Mouse (Mus musculus) left cerebral cortex, adult 18-20 months (tissue): ENCODE results near the gene Slc13a3. TPM values are rescaled to one million over a fixed set of nuclear protein-coding genes. Genes with fewer than 3 reads are reported as not detected.

Source experiments
- DNase-seq, 2 experiments: peaks; one replicate each; pipeline ENCODE4 v3.0.0; 2021 to 2022; ENCODE audit warnings: low spot score in 2 of 2, mixed read lengths in 1 of 2
- total RNA-seq, 2 experiments: library from RNA; stranded (reverse); gene quantifications; 2 replicates each; pipeline ENCODE4 v1.2.3; 2021

Gene Slc13a3
- total RNA-seq, 2 experiments from 2014 or later: 17.5 to 21.1 TPM

DNA sequence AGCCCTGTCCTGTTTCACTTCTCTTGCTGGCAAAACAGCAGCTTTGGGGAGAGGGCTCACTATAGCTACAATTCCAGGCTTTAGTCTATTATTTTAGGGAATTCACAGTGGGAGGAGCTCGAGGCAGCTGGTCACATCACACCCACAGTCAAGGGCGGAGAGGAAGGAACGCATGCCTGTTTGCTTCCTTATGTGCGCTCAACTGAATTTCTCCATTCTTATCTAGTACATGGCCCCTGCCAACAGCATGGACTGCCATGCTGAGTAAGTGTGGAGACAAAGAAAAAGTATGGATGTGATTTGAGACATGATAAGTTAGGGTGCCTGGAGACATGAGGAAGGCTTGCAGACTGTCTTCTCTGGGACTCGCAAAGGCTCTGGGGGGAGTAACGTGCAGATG lies 11.1 kb upstream of the Slc13a3 start:
- DNase-seq: no peak

GRCm38 (mm10) chr2:165482003-165482402 lies 9.0 kb upstream of the Slc13a3 start:
- DNase-seq: no peak

DNA sequence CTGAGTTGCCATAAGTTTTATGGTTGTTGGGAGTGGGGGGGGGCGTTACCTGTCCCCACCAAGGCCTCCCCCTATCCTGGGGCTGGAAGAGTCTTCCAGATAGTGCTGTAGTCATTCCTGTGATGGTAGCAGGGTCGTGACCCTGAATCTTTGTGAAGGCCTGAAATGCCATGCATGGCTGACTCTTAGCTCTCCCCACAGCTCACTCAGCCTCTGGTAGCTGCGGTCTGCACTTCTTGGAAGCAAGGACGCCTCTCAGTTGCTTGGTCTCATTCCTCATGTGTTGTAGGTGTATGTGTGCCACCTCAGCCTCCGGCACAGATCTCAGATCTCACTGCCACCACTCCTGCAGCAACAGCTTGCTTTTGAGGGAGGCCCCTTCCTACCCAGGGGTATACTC lies 2.8 kb upstream of the Slc13a3 start:
- no peak for DNase-seq

GRCm38 (mm10) chr2:165475412-165475811 lies 2.4 kb upstream of the Slc13a3 start:
- DNase-seq: no peak

DNA sequence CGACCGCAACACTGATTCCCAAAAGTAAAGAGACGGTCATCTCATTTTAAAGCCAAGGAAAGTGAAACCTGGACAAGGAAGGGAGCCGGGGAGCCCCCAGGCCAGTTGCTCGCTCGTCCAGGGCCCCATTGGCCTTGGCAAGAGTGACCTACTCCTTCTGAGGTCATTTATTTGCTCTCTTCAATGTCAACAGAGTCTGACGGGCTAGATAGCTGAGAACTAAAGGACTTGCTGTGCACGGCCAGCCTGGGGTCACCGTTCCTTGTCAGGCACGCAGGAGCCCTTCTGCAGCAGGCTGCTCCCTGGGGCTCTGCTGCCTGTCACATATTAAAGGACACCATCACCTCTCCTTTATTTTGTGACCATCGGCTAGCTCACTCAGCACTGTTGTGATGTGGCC lies 1.1 kb downstream of the Slc13a3 start:
- no peak for DNase-seq

DNA sequence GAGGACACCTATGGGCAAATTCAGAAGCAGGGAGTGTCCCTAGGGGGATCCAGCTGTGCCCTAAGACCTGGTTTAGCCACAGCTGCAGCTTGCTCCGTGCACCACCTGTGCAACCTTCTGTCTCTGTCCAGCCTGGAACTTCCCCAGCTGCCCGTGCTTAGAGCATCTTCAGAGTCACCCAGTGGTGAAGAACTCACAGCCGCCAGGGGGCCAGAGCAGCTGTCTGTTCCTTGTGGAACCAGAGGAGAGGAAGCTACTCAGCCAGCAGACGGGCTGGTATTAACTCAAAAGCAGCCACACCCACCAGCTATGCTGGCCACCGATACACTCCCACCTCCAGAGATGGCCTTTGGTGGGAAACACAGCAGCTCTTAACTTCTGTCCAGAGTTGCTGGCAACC lies 2.9 kb downstream of the Slc13a3 start:
- DNase-seq: no peak

DNA sequence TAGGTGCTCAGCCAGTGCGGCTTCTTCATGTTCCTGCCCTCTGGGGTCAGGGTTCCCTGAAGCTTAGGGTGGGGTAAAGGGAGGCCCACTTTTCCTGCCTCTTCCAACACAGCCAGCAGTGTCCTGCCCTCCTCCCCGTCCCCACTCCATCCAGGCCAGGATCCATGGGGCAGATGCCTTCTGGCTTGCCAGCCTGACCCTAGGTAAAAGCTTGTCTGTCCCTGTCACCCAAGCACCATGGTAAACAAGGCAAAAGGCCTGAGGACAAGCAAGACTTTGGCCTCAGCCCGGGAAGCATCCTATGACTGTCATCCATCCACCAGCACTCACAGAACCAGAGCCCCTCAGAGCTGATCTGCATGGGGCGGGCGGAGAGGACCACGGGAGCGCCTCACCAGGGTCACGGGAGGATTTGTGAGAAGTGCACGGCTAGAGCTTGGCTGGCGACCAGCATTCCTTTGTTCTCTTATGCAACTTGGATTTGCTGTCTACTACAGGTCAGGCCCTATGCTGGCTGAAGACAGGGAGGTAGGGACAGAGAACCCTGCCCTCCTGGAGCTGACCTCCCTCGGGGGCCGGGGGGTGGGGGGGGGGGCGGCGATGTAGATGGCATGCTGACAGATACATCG lies 5.1 kb downstream of the Slc13a3 start:
- no peak for DNase-seq

- no peak for DNase-seq
Measured at GRCm38 (mm10) chr2:165459663-165460062, 13.4 kb downstream of the Slc13a3 start.

- DNase-seq: no peak
Measured at GRCm38 (mm10) chr2:165458189-165458588, 14.8 kb downstream of the Slc13a3 start.

DNA sequence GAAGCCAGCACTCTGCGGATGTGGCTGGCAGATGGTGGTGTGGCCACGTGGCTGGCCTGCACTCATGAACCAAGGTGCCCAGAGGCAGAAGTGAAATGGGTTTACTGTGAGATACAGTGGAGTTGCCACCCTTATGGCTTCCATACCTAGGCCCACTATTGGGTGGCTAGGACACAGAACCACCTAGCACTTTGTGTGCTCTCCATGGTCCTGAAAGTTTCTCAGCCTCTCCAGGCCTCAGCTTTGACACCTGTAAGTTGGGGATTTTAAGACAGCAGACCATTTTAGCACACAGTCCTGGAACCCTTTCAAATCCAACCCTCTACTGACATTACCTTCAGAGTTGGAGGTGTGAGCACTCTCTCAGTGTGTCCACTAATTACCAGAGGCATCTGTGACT lies 16.3 kb downstream of the Slc13a3 start:
- no peak for DNase-seq

DNA sequence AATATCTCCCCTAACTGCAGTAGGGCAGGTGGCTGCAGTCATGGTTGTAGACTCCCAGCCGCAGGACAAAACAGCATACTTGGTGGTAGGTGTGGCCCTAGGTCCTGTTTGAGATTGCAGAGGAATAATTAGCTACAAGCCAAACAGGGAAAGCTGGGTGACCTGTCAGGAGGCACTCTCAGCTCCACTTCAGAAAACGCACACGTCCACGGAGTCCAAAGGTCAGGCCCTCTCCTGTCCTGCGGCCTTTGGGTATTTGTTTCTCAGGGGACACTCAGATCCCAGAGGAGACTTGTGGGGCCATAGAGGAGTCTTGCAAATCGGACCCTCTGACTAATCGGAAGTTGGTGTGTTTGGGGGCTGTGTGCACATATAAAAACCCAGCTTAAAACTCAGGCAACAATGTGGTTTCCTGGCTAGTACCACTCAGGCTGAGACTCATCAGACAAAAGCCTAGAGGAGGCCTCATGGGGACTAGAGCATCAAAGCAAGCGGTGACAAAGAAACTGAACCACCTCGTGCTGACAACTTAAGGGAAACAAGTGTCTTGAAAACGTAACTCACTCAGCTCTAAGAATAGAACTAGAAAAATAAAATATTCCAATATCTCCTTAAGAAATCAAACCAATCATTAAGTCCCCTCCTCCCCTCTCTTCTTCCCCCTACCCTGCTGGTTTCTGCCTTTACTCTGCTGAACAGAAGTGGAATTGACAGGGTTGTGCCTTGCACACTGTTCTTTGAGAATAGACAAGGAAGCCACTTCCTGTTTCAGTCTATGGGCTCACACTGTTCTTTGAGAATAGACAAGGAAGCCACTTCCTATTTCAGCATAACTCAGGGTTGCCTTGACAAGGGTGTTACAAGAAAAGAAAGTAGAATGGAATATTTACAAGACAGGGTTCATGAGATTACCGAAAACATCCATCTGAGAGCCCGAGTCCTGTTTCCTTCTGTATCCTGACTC lies 20.0 kb downstream of the Slc13a3 start:
- no peak for DNase-seq

DNA sequence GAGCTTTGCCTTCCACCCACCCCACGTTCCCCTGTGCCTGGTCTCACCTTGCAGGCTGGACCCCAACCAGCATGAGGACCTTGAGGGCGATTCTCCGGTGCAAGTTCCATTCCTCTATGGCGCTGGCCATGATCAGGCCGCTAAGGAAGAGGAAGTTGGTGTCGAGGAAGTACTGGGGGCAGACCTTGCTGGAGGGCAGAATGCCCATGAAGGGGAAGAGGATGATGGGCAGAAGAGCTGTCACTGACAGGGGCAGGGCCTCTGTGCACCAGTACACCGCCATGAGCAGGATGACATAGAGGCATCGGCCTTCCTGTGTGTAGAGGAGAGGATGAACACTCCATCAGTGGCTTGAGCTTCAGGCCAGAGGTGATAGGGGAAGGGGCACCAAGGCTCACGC lies 24.6 kb downstream of the Slc13a3 start:
- DNase-seq: no peak

DNA sequence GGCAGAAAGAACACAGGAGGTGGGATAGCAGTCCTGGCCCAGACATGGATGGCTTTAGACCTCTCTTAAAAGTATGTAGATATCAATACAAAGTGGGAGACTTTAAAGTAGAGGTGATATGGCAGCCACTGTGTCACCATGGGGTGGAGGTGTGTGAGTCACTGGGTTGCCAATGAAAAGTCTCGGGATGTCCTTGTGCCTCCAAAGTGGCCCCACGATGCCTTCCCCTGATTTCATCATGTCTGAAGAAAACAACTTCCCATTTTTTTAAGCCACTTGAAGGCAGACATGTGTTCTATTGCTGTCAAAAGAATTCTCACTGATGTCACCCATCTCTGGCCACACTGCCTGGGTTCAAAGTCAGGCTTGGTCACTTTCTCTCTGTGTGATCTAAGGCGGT lies 28.2 kb downstream of the Slc13a3 start:
- DNase-seq: no peak

DNA sequence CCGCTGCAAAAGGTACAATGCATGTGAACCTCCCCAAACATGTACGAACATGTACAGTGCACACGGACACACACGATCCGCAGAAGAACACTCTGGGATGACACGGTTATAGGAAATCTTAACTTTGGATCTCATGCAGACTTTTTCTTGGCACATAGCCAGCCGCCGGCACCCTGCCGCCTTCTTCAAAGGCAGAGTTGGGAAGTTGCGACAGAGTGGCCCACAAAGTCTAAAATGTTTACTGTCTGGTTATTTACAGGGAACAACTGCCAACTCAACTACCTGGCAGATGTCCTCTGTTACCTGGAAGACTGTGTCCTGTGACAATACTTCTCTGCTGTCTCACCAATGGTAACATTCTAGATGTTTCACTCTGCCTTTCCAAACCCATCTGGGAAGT lies 30.0 kb downstream of the Slc13a3 start:
- no peak for DNase-seq

DNA sequence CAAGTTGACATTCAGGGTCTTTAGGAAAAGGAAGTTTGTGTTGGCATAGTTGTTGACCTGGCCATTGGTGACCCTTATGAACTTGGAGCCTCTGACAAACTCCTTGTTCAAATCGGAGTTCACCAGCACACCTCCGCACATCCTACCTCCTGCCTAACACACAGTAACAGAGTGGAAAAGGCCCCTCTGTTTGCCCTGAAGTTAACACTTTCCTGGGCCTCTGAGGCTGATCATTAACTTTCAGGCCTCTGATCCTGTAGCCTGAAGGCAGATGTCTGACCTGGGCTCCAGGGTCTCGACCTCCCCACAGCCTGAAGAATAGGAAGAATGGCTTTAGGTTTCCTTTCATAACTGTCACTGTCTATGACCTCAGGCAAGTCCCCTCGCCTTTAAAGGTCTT lies 31.4 kb downstream of the Slc13a3 start:
- DNase-seq: no peak

- DNase-seq: no peak
Measured at GRCm38 (mm10) chr2:165439613-165440012, 33.4 kb downstream of the Slc13a3 start.

DNA sequence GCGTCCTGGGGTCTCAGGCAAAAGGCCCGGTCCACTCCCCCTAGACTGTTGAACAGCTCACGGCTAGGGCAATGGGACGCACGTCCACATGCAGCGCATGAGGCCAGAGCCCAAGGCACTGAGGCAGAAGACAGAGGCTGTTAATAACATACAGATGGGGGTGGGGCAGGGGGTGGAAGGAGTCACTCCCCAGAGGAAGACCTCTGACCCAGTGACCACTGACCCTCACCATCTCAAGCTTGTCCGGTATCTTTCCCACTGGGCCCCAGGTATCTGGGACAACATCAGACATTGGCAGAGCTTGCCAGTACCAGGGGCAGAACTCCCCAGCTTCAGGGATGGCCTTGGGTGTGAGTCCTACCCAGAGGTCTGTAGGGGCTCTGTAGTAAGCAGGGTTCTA lies 34.1 kb downstream of the Slc13a3 start:
- DNase-seq: no peak

DNA sequence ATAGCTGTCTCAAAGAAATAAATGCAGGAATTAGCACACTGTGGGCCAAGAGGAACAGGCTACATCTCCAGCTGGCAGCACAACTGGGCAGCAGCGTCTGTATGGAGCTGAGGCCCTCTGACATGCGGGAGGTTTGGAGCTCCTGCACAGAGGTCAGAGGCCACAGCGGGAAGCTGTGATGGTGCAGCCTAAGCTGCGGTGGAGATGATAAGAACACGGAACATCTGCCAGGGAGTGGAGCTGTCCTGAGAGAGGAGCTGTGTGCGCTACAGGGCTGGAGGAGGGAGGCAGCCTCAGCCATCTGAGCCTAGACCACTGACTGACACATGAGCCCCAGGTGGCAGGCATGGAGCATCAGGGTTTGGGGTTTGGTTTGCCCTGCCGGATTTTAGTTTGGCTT lies 44.3 kb downstream of the Slc13a3 start:
- DNase-seq: no peak

GRCm38 (mm10) chr2:165420195-165420594 lies 52.8 kb downstream of the Slc13a3 start:
- no peak for DNase-seq

DNA sequence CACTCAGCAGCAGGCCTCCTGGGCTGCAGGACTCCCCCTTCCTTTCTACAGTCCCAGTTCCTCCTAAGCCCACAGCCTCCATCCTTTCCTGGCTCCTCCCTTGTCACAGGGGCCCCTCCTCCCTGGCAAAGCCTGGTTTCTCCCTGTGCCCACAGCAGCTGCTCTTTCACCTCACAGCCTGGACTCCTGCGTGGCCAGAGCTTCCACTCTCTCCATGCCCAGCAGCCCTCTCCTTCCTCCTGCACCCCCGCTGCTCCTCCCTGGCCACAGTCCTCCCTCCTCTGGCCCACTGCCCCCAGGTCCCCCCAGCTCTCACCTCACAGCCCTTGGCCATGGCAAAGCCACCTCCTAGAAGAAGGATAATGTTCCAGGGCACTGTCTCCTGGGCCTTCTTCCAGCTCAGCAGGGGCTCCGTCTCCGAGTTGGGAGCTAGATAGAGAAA lies 53.3 kb downstream of the Slc13a3 start:
- peak in 1 of 2 experiments; percentile 28 for DNase-seq

- DNase-seq: no peak
Measured at GRCm38 (mm10) chr2:165418577-165418976, 54.5 kb downstream of the Slc13a3 start.

DNA sequence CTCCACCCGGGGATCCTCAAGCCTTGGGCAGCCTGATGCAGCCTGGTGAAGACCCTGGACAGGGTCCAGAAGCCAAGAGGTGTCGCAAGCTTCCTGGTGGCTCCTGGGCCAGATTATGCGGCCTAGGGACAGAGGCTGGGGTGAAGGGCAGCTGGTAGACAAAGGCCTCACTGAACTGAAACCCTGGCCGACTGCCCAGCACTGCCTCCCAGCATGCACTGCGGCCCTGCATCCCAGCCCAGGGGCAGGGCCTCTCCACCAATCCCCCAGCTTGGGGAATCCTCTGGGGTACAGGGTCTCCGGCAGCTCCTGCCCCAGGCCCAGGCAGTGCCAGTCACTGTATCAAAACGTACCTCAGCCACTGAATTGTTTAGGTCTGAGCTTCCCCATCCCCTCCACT lies 55.7 kb downstream of the Slc13a3 start:
- DNase-seq: peak; percentile 67 to 70

DNA sequence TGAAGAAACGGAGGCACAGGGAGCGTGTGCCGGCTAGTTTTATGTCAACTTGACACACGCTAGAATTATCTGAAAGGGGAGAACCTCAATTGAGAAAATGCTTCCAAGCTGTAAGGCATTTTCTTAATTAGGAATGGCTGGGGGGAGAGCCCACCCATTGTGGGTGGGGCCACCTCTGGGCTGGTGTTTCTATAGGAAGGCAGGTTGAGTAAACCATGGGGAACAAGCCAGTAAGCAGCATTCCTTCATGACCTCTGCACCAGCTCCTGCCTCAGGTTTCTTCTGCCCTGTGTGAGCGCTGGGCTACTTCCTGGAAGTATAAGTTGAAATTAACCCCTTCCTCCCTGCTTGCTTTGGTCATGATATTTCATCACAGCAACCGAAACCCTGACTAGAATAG lies 57.2 kb downstream of the Slc13a3 start:
- no peak for DNase-seq
